Mouse (Mus musculus) CH12.LX (cell line): Measurements from ENCODE around the gene Hgd. TPM values are rescaled to one million over a fixed set of nuclear protein-coding genes. Genes with fewer than 3 reads are reported as not detected.

Experiments
- DNase-seq: peaks from one replicate; pipeline ENCODE4 v3.0.0-alpha.2; 2013; ENCODE audit errors: extremely low read depth
- H3K27ac ChIP-seq: 2 replicates; pipeline ENCODE4 v1.5.1; 2012; ENCODE audit warnings: low read depth, mild to moderate bottlenecking, control low read depth, moderate library complexity; ENCODE audit not compliant: insufficient read depth
- H3K27me3 ChIP-seq: replicated peaks from 2 replicates; pipeline ENCODE3; 2012; ENCODE audit warnings: inconsistent platforms
- H3K36me3 ChIP-seq, 2 experiments: replicated peaks in 1 of 2; 2 replicates each; pipeline versions ENCODE3 to v1.6.1; 2012; ENCODE audit warnings: inconsistent platforms in 1 of 2, low read length in 1 of 2, mild to moderate bottlenecking in 1 of 2, mixed read lengths in 1 of 2, moderate library complexity in 1 of 2; ENCODE audit not compliant: control insufficient read depth in 1 of 2, insufficient read depth in 1 of 2
- H3K4me1 ChIP-seq, 2 experiments: 2 replicates each; pipeline ENCODE4 v1.6.1; 2012; ENCODE audit warnings: inconsistent platforms in 1 of 2, moderate library complexity in 1 of 2; ENCODE audit not compliant: insufficient read depth in 2 of 2, control insufficient read depth in 1 of 2
- H3K4me2 ChIP-seq: 2 replicates; pipeline ENCODE4 v1.6.1; 2012; ENCODE audit warnings: low read depth, mild to moderate bottlenecking, control low read depth; ENCODE audit not compliant: poor library complexity, insufficient read depth, severe bottlenecking
- H3K4me3 ChIP-seq, 3 experiments: fragments of 150-350 bp in 1 of 3; sonication (generic) in 1 of 3; replicated peaks in 1 of 3; 2 replicates each; pipeline versions ENCODE3 to v1.5.1; 2011 to 2012; ENCODE audit warnings: low read depth in 2 of 3, low read length in 2 of 3, mild to moderate bottlenecking in 2 of 3, moderate library complexity in 2 of 3, control low read depth in 1 of 3, improper control_type of control experiment in 1 of 3, inconsistent platforms in 1 of 3, mixed read lengths in 1 of 3; ENCODE audit not compliant: poor library complexity in 1 of 3
- H3K79me2 ChIP-seq: replicated peaks from 2 replicates; pipeline ENCODE4 v1.6.1; 2012; ENCODE audit warnings: mild to moderate bottlenecking, moderate library complexity; ENCODE audit not compliant: control insufficient read depth, poor library complexity, insufficient read depth, severe bottlenecking; ENCODE audit errors: extremely low read depth
- H3K9ac ChIP-seq: 2 replicates; pipeline ENCODE4 v1.6.1; 2012; ENCODE audit warnings: low read depth, mild to moderate bottlenecking, control low read depth, moderate library complexity; ENCODE audit not compliant: insufficient read depth
- H3K9me3 ChIP-seq: replicated peaks from 2 replicates; pipeline ENCODE3; 2012; ENCODE audit warnings: low read length, inconsistent platforms, mixed read lengths
- CHD1 ChIP-seq: IDR thresholded peaks from 2 replicates; pipeline ENCODE4 v1.6.1; 2012; ENCODE audit warnings: low read depth, low read length, improper control_type of control experiment, inconsistent platforms
- CHD2 ChIP-seq: IDR thresholded peaks from 2 replicates; pipeline ENCODE4 v1.6.1; 2011; ENCODE audit warnings: low read length, improper control_type of control experiment
- EP300 ChIP-seq: IDR thresholded peaks from 2 replicates; pipeline ENCODE4 v1.6.1; 2011; ENCODE audit warnings: low read length, improper control_type of control experiment
- ETS1 ChIP-seq: conservative IDR thresholded peaks from 2 replicates; pipeline ENCODE4 v1.6.1; 2012; ENCODE audit warnings: low read depth, mild to moderate bottlenecking, inconsistent platforms, low read length, improper control_type of control experiment, moderate library complexity
- JUN ChIP-seq: IDR thresholded peaks from 2 replicates; pipeline ENCODE4 v1.6.1; 2011; ENCODE audit warnings: low read depth, mild to moderate bottlenecking, low read length, improper control_type of control experiment, moderate library complexity; ENCODE audit not compliant: insufficient read depth
- JUND ChIP-seq: conservative IDR thresholded peaks from 2 replicates; pipeline ENCODE4 v1.6.1; 2011; ENCODE audit warnings: low read depth, low read length, improper control_type of control experiment
- KAT2A ChIP-seq: IDR thresholded peaks from 2 replicates; pipeline ENCODE4 v1.6.1; 2012; ENCODE audit warnings: low read length, improper control_type of control experiment, inconsistent platforms; ENCODE audit not compliant: insufficient replicate concordance
- MEF2A ChIP-seq: IDR thresholded peaks from 2 replicates; pipeline ENCODE4 v1.6.1; 2014; ENCODE audit warnings: low read depth, mild to moderate bottlenecking, inconsistent platforms, low read length, improper control_type of control experiment, borderline replicate concordance
- POLR2AphosphoS2 ChIP-seq: IDR thresholded peaks from 2 replicates; pipeline ENCODE4 v1.6.1; 2011; ENCODE audit warnings: low read depth, low read length, improper control_type of control experiment
- RAD21 ChIP-seq: IDR thresholded peaks from 2 replicates; pipeline ENCODE4 v1.6.1; 2011; ENCODE audit warnings: low read depth, mild to moderate bottlenecking, low read length, improper control_type of control experiment, moderate library complexity
- SIN3A ChIP-seq: IDR thresholded peaks from 2 replicates; pipeline ENCODE4 v1.6.1; 2012; ENCODE audit warnings: low read length, improper control_type of control experiment, inconsistent platforms
- SMC3 ChIP-seq: IDR thresholded peaks from 2 replicates; pipeline ENCODE4 v1.6.1; 2011; ENCODE audit warnings: low read depth, low read length, improper control_type of control experiment
- UBTF ChIP-seq: IDR thresholded peaks from 2 replicates; pipeline ENCODE4 v1.6.1; 2012; ENCODE audit warnings: low read depth, mild to moderate bottlenecking, inconsistent platforms, low read length, improper control_type of control experiment, moderate library complexity
- ZC3H11A ChIP-seq: IDR thresholded peaks from 2 replicates; pipeline ENCODE4 v1.6.1; 2012; ENCODE audit warnings: low read depth, mild to moderate bottlenecking, inconsistent platforms, low read length, improper control_type of control experiment
- dilution Hi-C: fragments of 300-500 bp; cut with MboI; formaldehyde crosslinking; loops from 2 replicates; pipeline ENCODE4 v1.14.3; 2020; ENCODE audit warnings: low sequenced_read_pairs; ENCODE audit not compliant: extremely low pct_unique_long_range_greater_than_20kb, extremely low pct_ligation_motif_present
- in situ Hi-C: fragments of 300-500 bp; cut with MboI; formaldehyde crosslinking; loops from 3 replicates; pipeline ENCODE4 v1.14.3; 2019; ENCODE audit warnings: low sequenced_read_pairs, low pct_ligation_motif_present, low pct_unique_long_range_greater_than_20kb, mixed read lengths
- polyA plus RNA-seq: library from polyadenylated mRNA; unstranded; fragments of >175 nt; gene quantifications from 2 replicates; pipeline ENCODE4 v1.2.1, GENCODE M21; 2012; ENCODE audit warnings: low read depth; ENCODE audit not compliant: insufficient read length
- total RNA-seq, 2 experiments: library from RNA; depleted of rRNA; stranded (reverse); fragments of 300-350 nt in 1 of 2; fragments of >200 nt in 1 of 2; gene quantifications; 2 replicates each; pipeline ENCODE4 v1.2.3; 2012 to 2014

Gene Hgd
- total and polyA plus RNA-seq, 3 experiments = not detected

DNA sequence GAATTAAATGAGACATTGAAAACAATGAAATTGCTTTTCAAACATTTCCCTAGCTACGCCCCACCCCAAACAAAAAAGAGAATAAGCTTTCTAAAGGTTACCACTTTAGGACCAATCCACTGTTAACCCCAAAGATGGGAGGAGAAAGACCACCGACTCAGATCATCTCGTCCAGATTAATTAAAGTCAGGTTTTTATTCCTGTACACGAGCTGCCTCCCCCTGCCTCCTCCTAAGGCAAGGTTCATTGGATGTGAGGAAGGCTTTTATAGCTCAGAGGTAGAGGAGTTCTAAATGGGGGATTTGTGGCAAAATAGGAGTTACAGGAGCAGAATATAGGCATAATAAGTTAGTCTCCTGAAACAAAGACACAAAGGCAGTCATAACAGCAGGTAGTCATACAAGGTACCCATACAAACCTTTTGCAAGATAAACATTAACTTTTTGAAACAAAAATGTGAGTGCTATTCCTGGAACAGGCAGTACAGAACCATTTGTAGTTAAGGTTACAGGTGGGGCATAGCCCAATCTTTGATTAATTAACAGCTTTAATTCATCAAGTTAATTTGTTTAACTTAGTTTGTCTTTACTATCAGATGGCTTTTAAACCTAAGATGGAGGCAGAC, 75.0 kb downstream of the Hgd start:
- DNase-seq = no peak
- Histone ChIP-seq H3K36me3 (peaks cover 0 to 17% of the 10 kb centered on the region in 2 experiments), H3K27me3 (no peaks in the 10 kb centered on the region), H3K9me3 (no peaks in the 10 kb centered on the region), H3K27ac (no peak overlapping the region), H3K9ac (peak overlapping the region; percentile 77), H3K4me1 (peaks cover 14 to 47% of the 10 kb centered on the region in 2 experiments), H3K4me2 (peak overlapping the region; percentile 90), H3K4me3 (peak overlapping the region in 2 of 3 experiments; percentile 39 to 85), H3K79me2 (peaks cover 23% of the 10 kb centered on the region)
- no peak for TF ChIP-seq JUN
- TF ChIP-seq KAT2A = no peak
- no peak for TF ChIP-seq ZC3H11A
- no peak for TF ChIP-seq CHD2
- no peak for TF ChIP-seq CHD1
- no peak for TF ChIP-seq POLR2AphosphoS2
- TF ChIP-seq RAD21 = no peak
- TF ChIP-seq UBTF = no peak
- TF ChIP-seq MEF2A = no peak
- TF ChIP-seq SIN3A = no peak
- no peak for TF ChIP-seq SMC3
- TF ChIP-seq JUND = no peak
- dilution Hi-C loops (no loop called here), in situ Hi-C loops (no loop called here)

DNA sequence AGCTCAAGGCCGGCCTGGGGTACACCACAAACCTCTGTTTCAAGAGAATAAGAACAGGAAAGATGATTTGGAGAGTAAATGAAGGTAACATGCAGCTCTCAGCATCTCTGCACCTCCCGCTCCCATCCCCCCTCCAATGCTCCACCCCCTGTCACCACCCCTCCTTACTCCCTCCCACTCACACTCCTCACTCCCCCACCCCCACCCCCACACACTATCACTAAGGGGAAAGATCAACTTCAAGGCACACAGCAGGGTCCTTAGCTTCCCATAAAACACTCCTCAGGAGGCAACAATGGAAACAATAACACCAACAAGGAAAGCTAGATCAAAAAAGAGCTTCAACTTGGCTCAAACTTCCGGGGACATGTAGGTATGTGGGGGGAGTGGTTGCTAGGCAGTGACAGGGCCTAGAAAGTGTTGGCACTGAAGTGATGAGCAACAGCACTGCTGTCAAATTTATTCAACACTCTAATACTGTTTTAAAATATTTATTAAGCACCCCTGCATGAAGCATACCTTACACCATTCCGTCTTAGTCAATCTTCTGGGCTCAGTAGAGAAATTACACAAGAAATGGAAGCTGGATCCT, 75.9 kb downstream of the Hgd start:
- no peak for DNase-seq
- Histone ChIP-seq H3K4me3 (no peak overlapping the region), H3K4me1 (peaks cover 14 to 39% of the 10 kb centered on the region in 2 experiments), H3K36me3 (peaks cover 0 to 10% of the 10 kb centered on the region in 2 experiments), H3K4me2 (no peak overlapping the region), H3K9ac (no peak overlapping the region), H3K27ac (no peak overlapping the region), H3K27me3 (no peaks in the 10 kb centered on the region), H3K79me2 (peaks cover 21% of the 10 kb centered on the region), H3K9me3 (no peaks in the 10 kb centered on the region)
- in situ Hi-C loops (no loop called here), dilution Hi-C loops (no loop called here)
- TF ChIP-seq EP300 = no peak
- TF ChIP-seq ZC3H11A = no peak
- TF ChIP-seq CHD2 = peak; percentile 51; the same call in 1 of the 2 replicates
- TF ChIP-seq ETS1 = no peak
